Mouse (Mus musculus) small intestine, adult 2 months (tissue): ENCODE measurements around the gene Gm44502.

Source experiments
- CTCF ChIP-seq: fragments of 200-500 bp; IDR thresholded peaks from 2 replicates; pipeline ENCODE4 v1.5.1; 2012; ENCODE audit warnings: low read depth, mild to moderate bottlenecking, control low read depth, inconsistent platforms, low read length, moderate library complexity, mixed read lengths; ENCODE audit not compliant: insufficient replicate concordance, insufficient read length; ENCODE audit errors: extremely low read depth
- POLR2A ChIP-seq: fragments of 200-500 bp; IDR thresholded peaks from 2 replicates; pipeline ENCODE4 v1.6.1; 2012; ENCODE audit warnings: low read depth, mild to moderate bottlenecking, control low read depth, inconsistent platforms, low read length, moderate library complexity

- TF ChIP-seq POLR2A = no peak
- no peak for TF ChIP-seq CTCF
Observed at GRCm38 (mm10) chr15:89372536-89372935, 57.0 kb downstream of the Gm44502 start.
